Mouse (Mus musculus) midbrain, embryonic 11.5 days (tissue): Measurements from ENCODE around the gene Fbxw10. TPM values are rescaled to one million over a fixed set of nuclear protein-coding genes. Genes with fewer than 3 reads are reported as not detected.

Experiments
- ATAC-seq: fragments of 200-750 bp; cut with Nextera tagmentation; 2 replicates; pipeline ENCODE4 v1.8.0; 2017; ENCODE audit warnings: moderate TSS enrichment, moderate library complexity; ENCODE audit not compliant: low FRiP score
- DNase-seq: peaks from one replicate; pipeline ENCODE4 v3.0.0; 2015; ENCODE audit warnings: low spot score; ENCODE audit errors: missing footprints
- H3K27ac ChIP-seq: fragments of 300-500 bp; sonication (generic); 2 replicates; pipeline ENCODE4 v1.5.1; 2014; ENCODE audit warnings: low read depth, low read length
- H3K27me3 ChIP-seq: fragments of 300-500 bp; sonication (generic); 2 replicates; pipeline ENCODE4 v1.6.1; 2014; ENCODE audit warnings: mild to moderate bottlenecking, low read length, moderate library complexity, mixed read lengths; ENCODE audit not compliant: control insufficient read depth, insufficient read depth
- H3K36me3 ChIP-seq: fragments of 300-500 bp; sonication (generic); 2 replicates; pipeline ENCODE4 v1.6.1; 2014; ENCODE audit warnings: mild to moderate bottlenecking, low read length, moderate library complexity, mixed read lengths; ENCODE audit not compliant: control insufficient read depth, insufficient read depth
- H3K4me1 ChIP-seq: fragments of 300-500 bp; sonication (generic); 2 replicates; pipeline ENCODE4 v1.6.1; 2014; ENCODE audit warnings: low read length; ENCODE audit not compliant: control insufficient read depth, insufficient read depth
- H3K4me2 ChIP-seq: fragments of 300-500 bp; sonication (generic); 2 replicates; pipeline ENCODE4 v1.6.1; 2014; ENCODE audit warnings: mild to moderate bottlenecking, moderate library complexity
- H3K4me3 ChIP-seq: fragments of 300-500 bp; sonication (generic); 2 replicates; pipeline ENCODE4 v1.5.1; 2014; ENCODE audit warnings: low read depth, low read length
- H3K9ac ChIP-seq: fragments of 300-500 bp; sonication (generic); 2 replicates; pipeline ENCODE4 v1.6.1; 2014; ENCODE audit warnings: low read length
- H3K9me3 ChIP-seq: fragments of 300-500 bp; sonication (generic); 2 replicates; pipeline ENCODE4 v1.6.1; 2016; ENCODE audit warnings: low read length; ENCODE audit not compliant: control insufficient read depth
- WGBS: fragments of 180-500 bp; shearing (Covaris S2); extraction: QIAGEN DNeasy Blood & Tissue Kit; methylation state at CpG from one replicate; pipeline ENCODE4 v1.1.7; 2014; 5-methylcytosine and 5-hydroxymethylcytosine counted together
- polyA plus RNA-seq: library from polyadenylated mRNA; unstranded; fragments of >200 nt; fragmentation: Nextera tagmentation; extraction: Ambion mirVana; gene quantifications from 2 replicates; pipeline ENCODE4 v1.2.1, GENCODE M21; 2014

Gene Fbxw10
- polyA plus RNA-seq, 1 experiment from 2014 or later: 0.45 TPM

GRCm38 (mm10) chr11:62878728-62879127 is 31.9 kb downstream of the Fbxw10 start:
- DNase-seq (no peak), ATAC-seq (peak; percentile 8; the same call in 1 of the 2 replicates)
- WGBS: 29% methylated on average over 9 of the region's 9 CpGs
- Histone ChIP-seq H3K36me3 (no peaks in the 10 kb centered on the region), H3K9ac (0 out of 2 replicates have a peak overlapping the region, but pooled peaks have one; percentile 36), H3K27ac (no peak overlapping the region), H3K4me3 (peak overlapping the region; percentile 81), H3K9me3 (no peaks in the 10 kb centered on the region), H3K27me3 (no peaks in the 10 kb centered on the region), H3K4me1 (no peaks in the 10 kb centered on the region), H3K4me2 (peak overlapping the region; percentile 33)

DNA sequence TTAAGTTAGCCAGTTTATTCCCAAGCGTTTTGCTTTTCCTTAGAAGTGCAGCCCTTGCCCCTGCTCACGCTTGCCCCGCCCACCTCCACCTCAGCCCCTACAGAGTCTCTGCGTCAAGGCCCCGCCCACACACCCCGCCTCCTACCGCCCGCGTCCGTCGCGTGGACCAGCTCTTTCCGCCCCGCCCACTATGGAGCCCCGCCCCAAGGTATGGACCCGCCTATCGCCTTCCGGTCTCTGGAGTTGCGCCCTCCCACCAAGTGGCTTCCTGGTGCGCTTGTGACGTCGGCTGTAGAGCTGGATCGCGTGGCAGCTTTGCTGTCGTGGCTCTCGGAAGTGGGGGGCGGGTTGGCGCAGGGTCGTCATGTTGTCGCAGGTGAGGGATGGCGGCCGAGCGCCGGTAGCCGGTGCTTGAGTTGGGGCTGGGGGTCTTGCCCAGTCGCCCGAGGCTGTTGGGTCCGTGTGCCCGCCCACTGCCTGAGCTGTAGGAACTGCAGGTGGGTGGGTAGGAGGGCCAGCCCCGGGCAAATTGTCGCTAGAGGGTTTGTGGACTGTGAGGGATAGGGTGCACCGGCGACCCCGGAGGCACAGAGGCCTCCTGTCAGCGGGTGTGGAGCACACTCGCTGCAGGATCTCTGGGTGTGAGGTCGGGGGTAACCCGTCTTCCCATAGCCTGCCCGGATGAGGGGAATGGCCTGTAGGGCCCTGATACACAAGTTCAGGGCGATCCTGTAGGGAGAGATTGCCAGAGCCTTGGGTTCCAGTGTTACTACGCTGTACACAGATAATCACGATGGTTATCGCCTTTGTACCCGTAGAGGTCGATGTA is 32.6 kb downstream of the Fbxw10 start, which contains the start of gene Tvp23b:
Gene Tvp23b (plus strand): TSS at position 236 of the 829 bp plus-strand sequence.
- Histone ChIP-seq H3K4me2 (peak within 1 kb of the TSS; percentile 75), H3K4me3 (peak within 1 kb of the TSS; percentile 81), H3K27me3 (no peaks in the 10 kb centered on the region), H3K36me3 (no peaks in the 10 kb centered on the region), H3K27ac (peak within 1 kb of the TSS; percentile 59; the same call in 1 of the 2 replicates), H3K4me1 (no peaks in the 10 kb centered on the region), H3K9me3 (no peaks in the 10 kb centered on the region), H3K9ac (peak within 1 kb of the TSS; percentile 82)
- peak; percentile 100 for DNase-seq
- peak; percentile 97 for ATAC-seq
- 2% methylated on average over 55 of the region's 55 CpGs for WGBS

- H3K27ac ChIP-seq: no peak overlapping the region
- no peaks in the 10 kb centered on the region for H3K4me1 ChIP-seq
- 93% methylated on average over 8 of the region's 8 CpGs for WGBS
- DNase-seq (no peak), ATAC-seq (no peak)
- no peak overlapping the region for H3K4me2 ChIP-seq
- no peak overlapping the region for H3K9ac ChIP-seq
- H3K9me3 ChIP-seq: no peaks in the 10 kb centered on the region
- H3K36me3 ChIP-seq: 0 out of 2 replicates have a peak, but pooled peaks cover 3% of the 10 kb centered on the region
- H3K4me3 ChIP-seq: no peak overlapping the region
- H3K27me3 ChIP-seq: no peaks in the 10 kb centered on the region
Observed at GRCm38 (mm10) chr11:62883407-62883806, 36.5 kb downstream of the Fbxw10 start.

DNA sequence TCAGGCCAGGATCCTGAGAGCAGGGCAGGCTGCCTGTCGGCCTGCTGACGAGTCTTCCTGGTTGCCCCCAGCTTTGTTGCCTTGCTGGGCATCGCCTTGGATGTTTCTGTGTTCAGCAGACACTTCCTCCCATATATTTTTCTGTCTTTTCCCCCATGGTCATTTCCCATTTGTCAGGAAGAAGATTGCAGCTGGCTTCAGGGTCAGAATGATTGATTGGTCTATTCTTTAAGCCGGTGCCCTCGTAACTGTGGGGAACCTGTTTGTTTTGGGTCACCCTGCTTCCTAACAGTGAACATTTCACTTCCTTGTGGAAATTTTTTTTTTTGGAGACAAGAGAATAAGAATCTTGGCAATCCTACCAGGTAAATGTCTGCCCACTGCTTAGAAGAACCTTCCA is 38.5 kb downstream of the Fbxw10 start:
- Histone ChIP-seq H3K36me3 (0 out of 2 replicates have a peak, but pooled peaks cover 3% of the 10 kb centered on the region), H3K4me3 (no peak overlapping the region), H3K4me2 (no peak overlapping the region), H3K4me1 (no peaks in the 10 kb centered on the region), H3K9ac (no peak overlapping the region), H3K27ac (no peak overlapping the region), H3K9me3 (no peaks in the 10 kb centered on the region), H3K27me3 (no peaks in the 10 kb centered on the region)
- DNase-seq (peak; percentile 57), ATAC-seq (no peak)
- WGBS: 89% methylated on average over 5 of the region's 5 CpGs

- no peak overlapping the region for H3K4me3 ChIP-seq
- H3K27ac ChIP-seq: no peak overlapping the region
- no peak overlapping the region for H3K9ac ChIP-seq
- peak; percentile 64 for DNase-seq
- H3K4me1 ChIP-seq: no peaks in the 10 kb centered on the region
- no peak overlapping the region for H3K4me2 ChIP-seq
- no peaks in the 10 kb centered on the region for H3K27me3 ChIP-seq
- no peaks in the 10 kb centered on the region for H3K9me3 ChIP-seq
- WGBS: 93% methylated on average over 4 of the region's 4 CpGs
- H3K36me3 ChIP-seq: no peaks in the 10 kb centered on the region
- ATAC-seq: no peak
Observed at GRCm38 (mm10) chr11:62890796-62891195, 43.9 kb downstream of the Fbxw10 start.

GRCm38 (mm10) chr11:62891763-62892162 is 44.9 kb downstream of the Fbxw10 start:
- Histone ChIP-seq H3K4me3 (no peak overlapping the region), H3K4me2 (no peak overlapping the region), H3K27ac (no peak overlapping the region), H3K9ac (no peak overlapping the region), H3K36me3 (no peaks in the 10 kb centered on the region), H3K9me3 (no peaks in the 10 kb centered on the region), H3K27me3 (no peaks in the 10 kb centered on the region), H3K4me1 (no peaks in the 10 kb centered on the region)
- DNase-seq (no peak), ATAC-seq (no peak)
- 93% methylated on average over 11 of the region's 11 CpGs for WGBS

GRCm38 (mm10) chr11:62901699-62902323 is 54.9 kb downstream of the Fbxw10 start:
- no peaks in the 10 kb centered on the region for H3K36me3 ChIP-seq
- H3K4me1 ChIP-seq: no peaks in the 10 kb centered on the region
- no peak overlapping the region for H3K27ac ChIP-seq
- H3K4me3 ChIP-seq: no peak overlapping the region
- H3K4me2 ChIP-seq: no peak overlapping the region
- ATAC-seq (no peak), DNase-seq (peak; percentile 97)
- no peaks in the 10 kb centered on the region for H3K27me3 ChIP-seq
- H3K9me3 ChIP-seq: no peaks in the 10 kb centered on the region
- H3K9ac ChIP-seq: no peak overlapping the region
- WGBS: 41% methylated on average over 12 of the region's 12 CpGs

GRCm38 (mm10) chr11:62903871-62904495 is 57.1 kb downstream of the Fbxw10 start:
- no peak for ATAC-seq
- 60% methylated on average over 6 of the region's 6 CpGs for WGBS
- no peak overlapping the region for H3K27ac ChIP-seq
- H3K4me3 ChIP-seq: no peak overlapping the region
- H3K9ac ChIP-seq: no peak overlapping the region
- no peaks in the 10 kb centered on the region for H3K36me3 ChIP-seq
- H3K4me2 ChIP-seq: no peak overlapping the region
- H3K4me1 ChIP-seq: no peaks in the 10 kb centered on the region
- H3K27me3 ChIP-seq: no peaks in the 10 kb centered on the region
- H3K9me3 ChIP-seq: no peaks in the 10 kb centered on the region
- peak; percentile 53 for DNase-seq
